Mouse (Mus musculus) layer of hippocampus, adult 18-20 months (tissue): Measurements from ENCODE around the gene Cfap44. TPM values are rescaled to one million over a fixed set of nuclear protein-coding genes. Genes with fewer than 3 reads are reported as not detected.
"Not testable (repeated sequence)": the region's sequence is repeated elsewhere in the genome, so short reads cannot be mapped to it uniquely, and the experiment has no call there.

Experiments
- DNase-seq, 2 experiments: peaks; one replicate each; pipeline ENCODE4 v3.0.0; 2022; ENCODE audit warnings: low spot score in 2 of 2
- total RNA-seq, 2 experiments: library from RNA; stranded (reverse); gene quantifications; 2 replicates each; pipeline ENCODE4 v1.2.3; 2021

Cfap44 gene
- total RNA-seq, 2 experiments from 2014 or later: 10.8 to 10.9 TPM

GRCm38 (mm10) chr16:44428456-44428855 lies 33.9 kb downstream of the Cfap44 start:
- no peak for DNase-seq

GRCm38 (mm10) chr16:44430021-44430420 lies 35.4 kb downstream of the Cfap44 start:
- DNase-seq: no peak

DNA sequence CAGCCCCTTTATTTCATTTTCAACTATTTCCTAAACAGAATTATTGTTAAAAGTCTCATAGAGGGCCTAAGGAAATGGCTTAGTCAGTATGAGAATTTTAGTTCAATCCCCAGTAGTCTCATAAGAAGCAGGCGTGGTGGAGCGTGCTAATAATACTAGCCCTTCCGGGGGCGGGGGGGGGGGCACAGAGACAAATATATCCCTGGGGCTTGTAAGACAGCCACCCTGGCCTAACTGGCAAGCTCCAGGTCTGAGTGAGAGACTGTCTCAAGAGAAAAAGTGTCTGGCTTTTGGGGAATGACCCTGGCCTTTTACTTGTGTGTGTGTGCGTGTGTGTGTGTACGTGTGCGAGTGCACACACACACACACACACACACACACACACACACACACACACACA lies 40.3 kb downstream of the Cfap44 start:
- no peak for DNase-seq

DNA sequence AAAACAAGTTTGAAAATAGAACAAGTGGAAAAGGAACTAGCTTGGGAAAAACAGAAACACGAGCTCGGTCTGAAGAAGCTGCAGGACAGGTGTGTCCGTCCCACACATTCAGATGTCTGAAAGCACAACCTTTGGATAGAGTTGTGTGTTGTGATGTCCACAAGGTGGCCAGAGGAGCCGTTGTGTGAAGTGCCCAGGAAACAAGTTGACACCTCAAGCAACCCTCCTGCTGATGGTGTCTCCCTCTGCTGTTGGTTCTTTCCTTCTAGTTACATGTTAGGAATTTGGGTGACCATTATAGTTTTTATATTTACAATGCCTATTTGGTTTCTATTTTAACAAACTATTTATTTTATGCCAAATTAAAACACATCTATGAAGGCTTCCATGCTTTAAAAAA lies 40.9 kb downstream of the Cfap44 start:
- DNase-seq: no peak

DNA sequence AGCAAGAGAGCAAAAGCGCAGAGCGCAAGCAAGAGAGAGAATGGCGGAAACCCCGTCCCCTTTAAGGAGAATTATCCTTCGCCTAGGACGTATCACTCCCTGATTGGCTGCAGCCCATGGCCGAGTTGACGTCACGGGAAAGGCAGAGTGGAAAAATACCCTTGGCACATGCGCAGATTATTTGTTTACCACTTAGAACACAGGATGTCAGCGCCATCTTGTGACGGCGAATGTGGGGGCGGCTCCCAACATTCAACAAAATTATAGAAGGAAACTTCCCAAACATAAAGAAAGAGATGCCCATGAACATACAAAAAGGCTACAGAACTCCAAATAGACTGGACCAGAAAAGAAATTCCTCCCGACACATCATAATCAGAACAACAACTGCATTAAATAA lies 47.3 kb downstream of the Cfap44 start:
- DNase-seq: not testable (repeated sequence)

- DNase-seq: no peak
Measured at GRCm38 (mm10) chr16:44457858-44458257, 63.3 kb downstream of the Cfap44 start.

DNA sequence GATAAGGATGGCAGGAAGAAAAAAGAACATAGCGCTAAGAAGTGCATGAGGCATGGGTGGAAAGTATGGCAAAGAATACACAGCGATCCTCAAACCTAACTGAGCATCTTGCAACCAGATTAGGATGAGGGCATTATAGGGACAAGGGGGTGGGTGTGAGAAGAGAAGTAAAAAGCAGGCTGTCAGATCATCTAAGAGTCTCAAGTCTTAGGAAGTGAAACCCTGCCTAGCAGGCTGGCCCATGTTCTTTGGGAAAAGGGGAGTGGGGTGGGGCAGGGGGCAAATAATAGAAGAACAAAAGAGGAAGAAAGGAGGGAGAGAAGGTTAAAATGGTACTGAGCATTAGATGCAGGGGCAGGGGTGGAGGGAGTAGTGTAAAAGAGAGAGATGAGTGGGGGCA lies 64.2 kb downstream of the Cfap44 start:
- DNase-seq: no peak

GRCm38 (mm10) chr16:44460922-44461321 lies 66.3 kb downstream of the Cfap44 start:
- DNase-seq: no peak

GRCm38 (mm10) chr16:44475281-44475680 lies 80.7 kb downstream of the Cfap44 start:
- no peak for DNase-seq

- no peak for DNase-seq
Measured at GRCm38 (mm10) chr16:44475682-44476375, 81.2 kb downstream of the Cfap44 start.

GRCm38 (mm10) chr16:44478767-44479166 lies 84.2 kb downstream of the Cfap44 start:
- DNase-seq: no peak

GRCm38 (mm10) chr16:44479852-44480251 lies 85.3 kb downstream of the Cfap44 start:
- no peak for DNase-seq

- no peak for DNase-seq
Measured at GRCm38 (mm10) chr16:44480616-44481015, 86.0 kb downstream of the Cfap44 start.

DNA sequence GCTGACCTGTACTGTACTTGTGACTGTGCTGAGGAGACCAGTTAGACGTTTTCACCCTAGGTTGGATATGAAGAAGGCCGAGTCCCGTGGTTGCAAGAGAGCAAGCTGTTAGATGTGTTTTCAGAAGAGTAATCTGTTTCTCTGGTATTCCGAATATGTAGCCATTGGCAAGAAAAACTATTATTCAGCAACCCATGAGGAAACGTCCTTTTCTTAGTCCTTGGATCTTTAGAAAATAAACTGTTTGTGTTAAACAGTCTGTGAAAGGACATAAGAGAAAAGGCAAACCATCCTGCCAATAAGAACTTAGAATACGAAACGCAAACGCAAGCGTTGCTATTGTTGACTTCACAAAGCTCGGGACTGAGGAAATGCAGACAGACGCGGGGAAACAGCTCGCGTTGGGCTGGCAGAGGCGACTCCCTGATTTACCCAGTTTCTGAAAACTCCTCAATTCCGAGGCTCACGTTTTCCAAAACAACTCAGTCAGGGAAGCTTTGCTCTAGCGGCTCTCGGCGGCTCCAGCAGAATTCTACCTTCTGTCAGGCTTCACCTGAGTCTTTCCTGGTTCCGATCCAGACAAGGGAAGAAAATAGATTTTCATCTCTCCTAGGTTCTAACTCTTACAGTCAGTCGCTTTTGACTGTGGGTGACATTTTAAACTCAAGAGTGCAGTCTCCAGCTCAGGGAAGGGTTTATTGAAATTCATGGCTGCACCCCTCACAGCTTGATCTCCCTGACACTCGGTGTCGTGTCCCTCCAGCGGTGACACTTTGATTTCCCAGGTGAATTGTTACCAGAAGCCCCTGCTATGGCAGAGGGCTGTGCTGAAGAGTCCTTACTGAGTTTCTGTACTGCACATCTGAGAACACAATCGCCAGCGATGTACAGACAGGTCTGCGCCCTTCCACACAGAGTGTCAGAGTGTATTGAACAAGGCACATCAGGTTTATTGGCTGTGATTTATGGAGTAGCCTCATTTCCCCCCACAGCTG lies 87.3 kb downstream of the Cfap44 start:
- no peak for DNase-seq

DNA sequence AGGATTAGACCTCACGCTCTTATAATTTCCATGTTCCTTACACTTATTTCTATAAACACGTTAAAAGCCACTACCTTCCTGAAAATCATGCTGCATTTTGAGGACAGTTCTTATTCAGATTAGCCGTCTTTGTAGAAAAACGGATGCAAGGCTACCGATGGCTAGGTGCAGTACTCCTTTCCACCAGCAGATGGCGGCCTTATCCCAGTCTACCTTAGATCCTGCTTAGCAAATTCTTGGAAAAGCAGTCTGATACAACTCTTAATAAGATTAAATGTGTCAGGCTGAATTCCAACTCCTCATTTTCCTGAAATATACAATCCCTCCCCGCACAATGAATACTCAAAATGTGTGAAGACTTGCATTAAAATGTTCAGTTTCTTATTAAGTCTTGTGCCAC lies 89.5 kb downstream of the Cfap44 start:
- DNase-seq: peak; percentile 70 to 94

- no peak for DNase-seq
Measured at GRCm38 (mm10) chr16:44484831-44485230, 90.2 kb downstream of the Cfap44 start.

GRCm38 (mm10) chr16:44485691-44486090 lies 91.1 kb downstream of the Cfap44 start:
- no peak for DNase-seq

DNA sequence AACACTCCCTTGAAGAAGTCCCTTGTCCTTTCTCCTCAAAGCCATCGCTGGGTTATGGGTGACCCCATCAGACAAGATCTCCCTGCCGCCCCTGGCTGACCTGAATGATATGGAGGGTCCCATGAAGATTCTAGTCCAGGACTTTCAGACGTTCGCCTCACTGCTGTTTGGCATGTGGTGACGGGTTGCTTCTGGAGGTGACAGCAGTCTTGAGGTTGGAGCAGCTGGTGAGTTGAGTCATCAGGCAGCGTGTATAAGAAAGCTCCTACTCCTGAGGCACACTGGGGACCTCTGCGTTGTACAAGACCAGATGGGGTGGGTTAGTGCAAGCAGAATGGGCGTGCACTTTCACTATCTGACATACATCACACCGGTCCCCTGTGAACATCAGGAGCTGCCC lies 92.0 kb downstream of the Cfap44 start:
- no peak for DNase-seq

DNA sequence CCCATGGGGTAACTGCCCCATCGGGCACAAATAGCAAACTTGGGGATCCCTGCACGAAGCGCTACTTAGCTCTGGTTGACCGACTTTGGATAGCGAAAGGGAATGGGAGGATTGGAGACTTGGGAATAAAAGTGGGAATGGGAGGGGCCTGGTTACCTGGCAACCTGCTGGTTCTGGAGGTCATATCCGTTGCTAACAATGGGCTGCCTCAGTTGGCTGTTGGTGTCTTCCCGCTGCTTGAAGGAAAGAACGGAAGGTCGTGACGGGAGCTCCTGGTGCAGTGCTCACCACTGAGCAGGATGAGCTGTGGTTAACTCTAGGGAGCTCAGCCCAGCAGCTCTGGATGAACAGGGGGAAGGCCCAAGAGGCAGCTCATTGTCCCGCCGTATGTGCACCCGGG lies 92.6 kb downstream of the Cfap44 start:
- no peak for DNase-seq

DNA sequence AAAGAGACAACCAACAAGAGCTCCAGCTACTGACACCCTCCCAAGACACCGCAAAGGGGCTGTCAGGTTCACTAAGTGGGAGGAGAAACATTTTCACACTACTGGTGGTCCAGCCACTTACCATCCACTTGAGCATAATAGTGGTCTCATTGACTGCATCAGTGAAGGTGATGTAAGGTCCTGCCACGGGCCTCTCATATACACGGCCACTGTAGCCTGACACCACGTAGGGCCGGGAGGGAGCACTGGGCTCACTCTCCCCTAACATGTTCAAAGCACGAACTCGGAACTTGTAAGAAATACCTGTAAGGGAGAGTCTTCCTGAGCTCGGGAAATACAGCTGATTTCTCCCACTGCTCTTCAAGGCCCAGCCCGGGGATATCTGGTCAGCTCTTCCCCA lies 96.5 kb downstream of the Cfap44 start:
- no peak for DNase-seq

GRCm38 (mm10) chr16:44492151-44492550 lies 97.6 kb downstream of the Cfap44 start:
- DNase-seq: no peak

DNA sequence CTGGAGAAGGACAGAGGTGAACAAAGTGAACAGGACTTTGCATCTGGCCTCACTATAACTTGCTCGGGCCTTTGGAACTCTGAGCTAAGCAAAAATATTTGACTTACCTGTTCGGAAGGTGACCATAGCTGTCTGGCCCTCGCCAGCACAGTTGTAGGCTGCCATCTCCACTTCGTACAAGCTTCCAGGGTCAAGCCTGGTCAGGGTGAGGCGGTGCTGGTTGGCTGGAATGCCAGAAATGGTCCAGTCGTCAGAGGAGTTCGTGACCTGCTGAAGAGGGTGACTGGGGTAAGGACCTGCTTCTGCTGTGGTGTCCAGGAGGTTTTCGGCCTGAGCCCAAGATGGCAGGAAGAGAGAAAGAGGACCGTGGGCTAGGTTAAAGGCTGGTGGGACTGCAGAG lies 98.1 kb downstream of the Cfap44 start:
- DNase-seq: no peak
